Mouse (Mus musculus): ENCODE data around the gene Bri3.

GRCm38 (mm10) chr5:144312183-144312582 lies 67.9 kb downstream of the Bri3 start:
- no peak for TF ChIP-seq CTCF (conservative IDR thresholded peaks at IDR 0.05; ENCODE audit: insufficient read depth, insufficient read length, low read depth, low read length)
- no peak for TF ChIP-seq POLR2A (IDR thresholded peaks at IDR 0.05; ENCODE audit: low read depth, low read length)
